Mouse (Mus musculus) common myeloid progenitor, adult 5-6 weeks (primary cell): ENCODE measurements around the gene Pde8a. TPM values are rescaled to one million over a fixed set of nuclear protein-coding genes. Genes with fewer than 3 reads are reported as not detected.

Source experiments
- ATAC-seq: replicated peaks from 2 replicates; pipeline ENCODE4 v1.8.0; 2016; ENCODE audit warnings: low read depth, mild to moderate bottlenecking, moderate TSS enrichment, inconsistent platforms; ENCODE audit not compliant: poor library complexity, severe bottlenecking
- total RNA-seq: library from RNA; stranded (forward); fragments of 200-1000, 187-1606 nt; gene quantifications from 2 replicates; pipeline ENCODE4 v1.2.3, GENCODE M21; 2017

Pde8a gene
- total RNA-seq, 1 experiment from 2014 or later = 0.41 TPM

DNA sequence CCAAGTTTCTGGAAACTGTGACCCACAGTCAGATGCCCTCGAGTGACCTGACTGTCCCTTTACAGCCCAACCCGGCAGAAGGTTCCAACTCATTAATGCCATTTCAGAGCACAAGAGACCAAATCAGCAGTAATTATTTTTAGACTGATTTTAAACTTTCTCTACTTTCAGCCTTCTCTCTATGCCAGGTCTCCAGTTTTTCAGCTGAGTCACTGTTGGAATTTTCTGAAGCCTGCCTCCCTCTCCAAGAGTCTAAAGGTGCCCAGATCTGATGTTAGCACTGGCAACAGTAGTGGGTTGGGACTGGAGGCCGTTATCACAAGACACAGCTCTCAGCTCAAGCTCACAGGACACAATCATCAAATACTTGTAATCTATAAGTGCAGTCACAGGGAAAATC is 154.6 kb downstream of the Pde8a start:
- ATAC-seq = no peak

DNA sequence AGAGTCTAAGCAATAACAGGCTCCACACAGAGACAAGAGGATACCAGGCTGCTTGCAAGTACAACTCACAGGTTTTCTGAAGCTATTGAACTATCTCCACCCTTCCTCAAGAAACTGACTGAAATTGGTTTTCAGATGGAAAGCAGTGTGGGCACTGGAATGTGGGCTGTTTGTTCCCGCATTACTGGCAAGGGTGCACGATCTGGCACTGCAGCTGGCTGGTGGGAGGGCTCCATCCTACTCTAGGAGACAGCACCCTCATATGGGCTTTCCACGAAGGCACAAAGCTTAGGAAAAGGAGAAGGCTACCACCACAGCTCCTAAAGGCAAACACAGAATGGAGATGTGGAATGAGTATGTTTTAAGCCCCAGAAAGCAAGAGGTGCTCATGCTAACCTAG is 156.3 kb downstream of the Pde8a start:
- no peak for ATAC-seq

DNA sequence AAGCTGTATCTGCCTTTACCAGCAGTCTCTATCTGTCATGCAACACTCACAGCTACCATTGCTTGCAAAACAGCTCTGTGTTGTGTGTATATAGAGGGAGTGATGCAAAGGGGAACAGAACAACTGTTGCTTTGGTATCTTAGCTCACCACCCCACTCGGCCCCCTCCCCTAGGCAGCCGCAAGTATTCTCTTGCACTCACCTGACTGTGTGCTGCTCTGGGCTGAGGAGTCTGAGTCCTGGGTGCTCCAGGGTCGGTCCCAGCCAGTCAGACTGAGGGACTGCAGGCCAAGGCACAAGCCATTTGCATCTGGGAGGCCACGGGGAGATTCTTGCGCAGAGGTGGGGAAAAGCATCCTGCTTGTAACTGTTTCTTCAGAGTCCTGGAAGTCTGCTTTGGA is 158.4 kb downstream of the Pde8a start:
- ATAC-seq = no peak

DNA sequence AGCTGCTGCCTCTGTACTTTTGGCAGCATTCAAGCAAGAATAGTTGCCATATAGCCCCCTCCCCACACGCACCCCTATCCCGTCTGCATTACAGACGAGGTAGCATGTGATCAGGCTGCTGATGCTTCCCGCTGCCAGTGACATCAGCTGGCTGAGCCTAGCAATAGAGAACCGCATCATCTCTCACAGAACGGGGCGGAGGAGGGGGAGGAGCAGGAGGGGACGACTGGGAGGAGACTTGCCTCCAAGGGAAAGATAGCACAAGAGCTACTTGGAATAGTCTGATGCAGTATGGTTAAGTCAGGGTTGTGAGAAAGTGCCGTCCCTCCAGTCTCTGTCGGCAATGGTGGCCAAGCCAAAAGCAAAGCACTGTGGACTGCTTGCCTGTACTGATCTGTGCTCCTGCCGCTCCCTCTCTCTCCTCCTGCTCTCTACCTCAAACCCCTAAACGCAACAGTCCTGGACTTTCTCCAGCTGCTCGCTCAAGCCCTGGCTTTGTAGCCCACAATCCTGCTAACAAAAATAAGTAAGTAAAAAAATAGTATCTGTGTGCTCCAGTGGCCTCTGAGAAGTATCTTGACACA is 159.0 kb downstream of the Pde8a start:
- peak; percentile 54; the same call in 1 of the 2 replicates for ATAC-seq

DNA sequence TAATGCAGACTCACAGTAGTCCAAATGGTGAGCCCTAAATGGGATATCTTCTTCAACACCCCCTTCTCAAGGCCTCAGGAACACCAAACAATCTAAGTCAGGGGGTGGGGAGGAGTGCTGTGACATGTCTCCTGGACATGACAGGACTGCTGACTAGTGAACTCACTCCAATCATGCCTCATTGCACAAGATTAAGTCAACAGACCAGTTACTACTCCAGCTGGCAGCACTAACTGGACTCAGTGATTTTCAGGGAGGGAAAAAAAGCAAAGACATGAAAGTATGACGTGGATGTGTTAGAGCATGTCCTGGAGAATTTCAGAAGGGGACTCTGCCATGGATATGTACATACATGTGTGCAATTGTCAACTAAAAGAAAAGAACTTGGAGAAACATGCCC is 166.0 kb downstream of the Pde8a start:
- ATAC-seq = no peak

Other genes starting within 250 kb of the Pde8a start
- 28.1 and 28.8 TPM in 2 replicates for gene Zfp592, start 219.9 kb upstream of the Pde8a start, total RNA-seq
- 0.78 and 1.1 TPM in 2 replicates for gene Alpk3, start 156.0 kb upstream of the Pde8a start, total RNA-seq
- not detected in 2 replicates for gene Slc28a1, start 98.8 kb upstream of the Pde8a start, total RNA-seq
- gene Rps17, start 131.7 kb downstream of the Pde8a start, total RNA-seq = 3,700 and 3,979 TPM in 2 replicates
- gene Cpeb1, start 241.9 kb downstream of the Pde8a start, total RNA-seq = not detected in 2 replicates